Mouse (Mus musculus): Measurements from ENCODE around the gene Vps53. TPM values are rescaled to one million over a fixed set of nuclear protein-coding genes. Genes with fewer than 3 reads are reported as not detected.

Vps53 gene
- total and polyA plus RNA-seq, 2 experiments from 2014 or later, result 40.3 to 63.5 TPM

- no peak overlapping the region for H3K27ac ChIP-seq (ENCODE audit: low read depth, low read length)
- no peak overlapping the region for H3K9ac ChIP-seq (replicated peaks; ENCODE audit: low read length, poor library complexity, severe bottlenecking)
- no peaks in the 10 kb centered on the region for H3K27me3 ChIP-seq (ENCODE audit: insufficient read depth, low read length)
- 82% methylated on average over 9 of the region's 9 CpGs for WGBS
- H3K4me3 ChIP-seq (ENCODE audit: low read depth, low read length), result no peak overlapping the region
- H3K9me3 ChIP-seq (ENCODE audit: low read length), result no peaks in the 10 kb centered on the region
- H3K4me1 ChIP-seq (ENCODE audit: insufficient read depth, low read length), result no peaks in the 10 kb centered on the region
- no peaks in the 10 kb centered on the region for H3K36me3 ChIP-seq (ENCODE audit: insufficient read depth, low read length)
- no peak for TF ChIP-seq CTCF (IDR thresholded peaks at IDR 0.05)
- no peak for DNase-seq (ENCODE audit: low spot score)
- H3K4me2 ChIP-seq (ENCODE audit: low read depth, low read length, poor library complexity, severe bottlenecking), result no peak overlapping the region
- no peak for ATAC-seq (ENCODE audit: low FRiP score)
Measured at GRCm38 (mm10) chr11:76020916-76021315, 158.5 kb downstream of the Vps53 start.

GRCm38 (mm10) chr11:76019879-76020278 is 159.6 kb downstream of the Vps53 start:
- H3K4me1 ChIP-seq (ENCODE audit: insufficient read depth, low read length), result no peaks in the 10 kb centered on the region
- no peak for ATAC-seq (ENCODE audit: low FRiP score)
- DNase-seq (ENCODE audit: low spot score), result no peak
- H3K27me3 ChIP-seq (ENCODE audit: insufficient read depth, low read length), result no peaks in the 10 kb centered on the region
- H3K4me2 ChIP-seq (ENCODE audit: low read depth, low read length, poor library complexity, severe bottlenecking), result no peak overlapping the region
- no peak overlapping the region for H3K27ac ChIP-seq (ENCODE audit: low read depth, low read length)
- H3K9me3 ChIP-seq (ENCODE audit: low read length), result no peaks in the 10 kb centered on the region
- no peak for TF ChIP-seq CTCF (IDR thresholded peaks at IDR 0.05)
- 81% methylated on average over 4 of the region's 4 CpGs for WGBS
- H3K4me3 ChIP-seq (ENCODE audit: low read depth, low read length), result no peak overlapping the region
- H3K36me3 ChIP-seq (ENCODE audit: insufficient read depth, low read length), result no peaks in the 10 kb centered on the region
- no peak overlapping the region for H3K9ac ChIP-seq (replicated peaks; ENCODE audit: low read length, poor library complexity, severe bottlenecking)

- no peak for DNase-seq (ENCODE audit: low spot score)
- Histone ChIP-seq H3K4me3 (ENCODE audit: low read depth, low read length) (no peak overlapping the region), H3K4me1 (ENCODE audit: insufficient read depth, low read length) (no peaks in the 10 kb centered on the region), H3K4me2 (ENCODE audit: low read depth, low read length, poor library complexity, severe bottlenecking) (no peak overlapping the region), H3K9me3 (ENCODE audit: low read length) (no peaks in the 10 kb centered on the region), H3K9ac (replicated peaks; ENCODE audit: low read length, poor library complexity, severe bottlenecking) (no peak overlapping the region), H3K36me3 (ENCODE audit: insufficient read depth, low read length) (no peaks in the 10 kb centered on the region), H3K27ac (ENCODE audit: low read depth, low read length) (no peak overlapping the region), H3K27me3 (ENCODE audit: insufficient read depth, low read length) (no peaks in the 10 kb centered on the region)
- 86% methylated on average over 4 of the region's 4 CpGs for WGBS
- no peak for ATAC-seq (ENCODE audit: low FRiP score)
- no peak for TF ChIP-seq CTCF (IDR thresholded peaks at IDR 0.05)
Measured at GRCm38 (mm10) chr11:76015814-76016213, 163.6 kb downstream of the Vps53 start.

- Histone ChIP-seq H3K9ac (replicated peaks; ENCODE audit: low read length, poor library complexity, severe bottlenecking) (no peak overlapping the region), H3K36me3 (ENCODE audit: insufficient read depth, low read length) (no peaks in the 10 kb centered on the region), H3K27me3 (ENCODE audit: insufficient read depth, low read length) (no peaks in the 10 kb centered on the region), H3K4me3 (ENCODE audit: low read depth, low read length) (no peak overlapping the region), H3K27ac (ENCODE audit: low read depth, low read length) (no peak overlapping the region), H3K4me1 (ENCODE audit: insufficient read depth, low read length) (no peaks in the 10 kb centered on the region), H3K4me2 (ENCODE audit: low read depth, low read length, poor library complexity, severe bottlenecking) (no peak overlapping the region), H3K9me3 (ENCODE audit: low read length) (no peaks in the 10 kb centered on the region)
- TF ChIP-seq CTCF (IDR thresholded peaks at IDR 0.05), result no peak
- 93% methylated on average over 6 of the region's 6 CpGs for WGBS
- DNase-seq (ENCODE audit: low spot score) (no peak), ATAC-seq (ENCODE audit: low FRiP score) (no peak)
Measured at GRCm38 (mm10) chr11:76015251-76015650, 164.2 kb downstream of the Vps53 start.

GRCm38 (mm10) chr11:76010838-76011624 is 168.4 kb downstream of the Vps53 start:
- no peak for DNase-seq (ENCODE audit: low spot score)
- Histone ChIP-seq H3K4me2 (ENCODE audit: low read depth, low read length, poor library complexity, severe bottlenecking) (no peak overlapping the region), H3K9ac (replicated peaks; ENCODE audit: low read length, poor library complexity, severe bottlenecking) (no peak overlapping the region), H3K4me1 (ENCODE audit: insufficient read depth, low read length) (no peaks in the 10 kb centered on the region), H3K9me3 (ENCODE audit: low read length) (no peaks in the 10 kb centered on the region), H3K4me3 (ENCODE audit: low read depth, low read length) (no peak overlapping the region), H3K27me3 (ENCODE audit: insufficient read depth, low read length) (no peaks in the 10 kb centered on the region), H3K27ac (ENCODE audit: low read depth, low read length) (no peak overlapping the region), H3K36me3 (ENCODE audit: insufficient read depth, low read length) (no peaks in the 10 kb centered on the region)
- TF ChIP-seq CTCF (IDR thresholded peaks at IDR 0.05), result no peak
- no peak for ATAC-seq (ENCODE audit: low FRiP score)
- WGBS, result 90% methylated on average over 9 of the region's 9 CpGs

- TF ChIP-seq CTCF (IDR thresholded peaks at IDR 0.05), result no peak
- no peak overlapping the region for H3K4me2 ChIP-seq (ENCODE audit: low read depth, low read length, poor library complexity, severe bottlenecking)
- no peaks in the 10 kb centered on the region for H3K4me1 ChIP-seq (ENCODE audit: insufficient read depth, low read length)
- no peak overlapping the region for H3K9ac ChIP-seq (replicated peaks; ENCODE audit: low read length, poor library complexity, severe bottlenecking)
- WGBS, result 90% methylated on average over 6 of the region's 6 CpGs
- no peaks in the 10 kb centered on the region for H3K9me3 ChIP-seq (ENCODE audit: low read length)
- H3K36me3 ChIP-seq (ENCODE audit: insufficient read depth, low read length), result no peaks in the 10 kb centered on the region
- DNase-seq (ENCODE audit: low spot score), result no peak
- no peaks in the 10 kb centered on the region for H3K27me3 ChIP-seq (ENCODE audit: insufficient read depth, low read length)
- no peak overlapping the region for H3K4me3 ChIP-seq (ENCODE audit: low read depth, low read length)
- H3K27ac ChIP-seq (ENCODE audit: low read depth, low read length), result no peak overlapping the region
- ATAC-seq (ENCODE audit: low FRiP score), result no peak
Measured at GRCm38 (mm10) chr11:76009101-76009500, 170.3 kb downstream of the Vps53 start.
